Mouse (Mus musculus) erythroblast, embryonic 14.5 days (primary cell): ENCODE measurements at regions not wholly inside any gene's neighbourhood (a gene's known extent, or its start where the extent isn't known, plus 50 kb on each side); places are given as distances from the start of the nearest gene placed in this dataset.

Experiments used
- GATA1 ChIP-seq: IDR thresholded peaks from 2 replicates; pipeline ENCODE4 v1.6.1; 2012; ENCODE audit warnings: low read length, inconsistent platforms, mixed read lengths
- TAL1 ChIP-seq: IDR thresholded peaks from 3 replicates; pipeline ENCODE4 v1.6.1; 2012; ENCODE audit warnings: low read length, inconsistent platforms, mixed read lengths

DNA sequence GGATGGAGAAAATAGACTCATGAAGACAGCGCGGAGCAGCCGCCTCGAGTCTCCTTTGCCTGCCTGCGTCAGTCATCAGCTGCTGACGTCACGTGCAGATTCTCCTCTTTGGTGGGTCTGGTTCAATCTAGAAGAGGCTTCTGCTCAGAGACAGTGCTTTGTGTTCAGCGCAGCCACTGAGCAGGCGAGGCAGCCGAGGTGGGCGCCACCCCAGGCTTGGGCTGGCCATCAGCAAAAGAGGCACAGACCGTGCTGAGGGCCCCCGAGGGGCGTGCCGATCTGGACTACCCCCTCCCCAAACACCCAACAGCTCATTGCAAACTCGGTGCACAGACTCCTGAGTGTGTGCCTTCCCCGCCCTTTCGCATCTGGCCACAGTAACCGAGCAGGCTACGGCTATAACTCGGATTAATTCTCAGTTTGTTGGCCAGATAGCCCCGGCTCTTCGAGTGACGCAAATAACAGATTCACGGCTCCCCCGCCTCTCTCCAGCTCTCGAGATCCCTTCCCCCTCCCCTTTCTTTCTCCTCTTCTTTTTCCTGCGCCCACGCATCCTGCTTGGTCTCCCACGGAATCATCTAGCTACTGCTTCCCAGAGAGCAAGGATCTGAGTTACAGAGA, 89.2 kb upstream of the Hsd17b12 start:
- no peak for TF ChIP-seq GATA1
- no peak for TF ChIP-seq TAL1
